Mouse (Mus musculus): ENCODE results near the gene Mboat2. TPM values are rescaled to one million over a fixed set of nuclear protein-coding genes. Genes with fewer than 3 reads are reported as not detected.

Mboat2 gene
- total RNA-seq (2017), result 20.1 and 23.3 TPM in 2 replicates

DNA sequence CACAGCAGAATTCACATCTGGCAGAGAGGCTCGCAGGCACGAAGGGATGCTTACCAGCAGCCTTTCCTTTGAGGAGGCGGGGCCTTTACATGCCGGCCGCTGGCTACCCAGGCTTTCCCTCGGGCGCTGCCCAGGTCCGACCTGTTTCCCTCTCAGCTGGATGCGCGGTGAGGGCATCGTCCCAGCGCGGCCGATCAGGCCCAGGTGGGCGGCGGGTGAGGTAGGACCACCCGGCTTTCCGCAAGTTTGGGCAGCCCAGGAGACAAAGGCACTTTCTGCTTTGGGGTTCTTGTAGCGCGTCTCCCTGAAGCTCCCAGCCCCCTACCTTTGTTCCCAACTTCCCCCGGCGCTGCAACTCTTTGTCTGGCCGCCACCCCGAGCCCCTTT is at the start of gene Mboat2:
TSS of gene Mboat2 (plus strand) at position 114 of the 387 bp plus-strand sequence.
- ATAC-seq (replicated peaks in 1 of 2; ENCODE audit: insufficient read depth in 1 of 2, low FRiP score in 2 of 2, low TSS enrichment in 1 of 2, low read depth in 1 of 2, poor library complexity in 2 of 2, severe bottlenecking in 2 of 2), result peak; percentile 24 to 59; a peak in 3 of 4 replicates

DNA sequence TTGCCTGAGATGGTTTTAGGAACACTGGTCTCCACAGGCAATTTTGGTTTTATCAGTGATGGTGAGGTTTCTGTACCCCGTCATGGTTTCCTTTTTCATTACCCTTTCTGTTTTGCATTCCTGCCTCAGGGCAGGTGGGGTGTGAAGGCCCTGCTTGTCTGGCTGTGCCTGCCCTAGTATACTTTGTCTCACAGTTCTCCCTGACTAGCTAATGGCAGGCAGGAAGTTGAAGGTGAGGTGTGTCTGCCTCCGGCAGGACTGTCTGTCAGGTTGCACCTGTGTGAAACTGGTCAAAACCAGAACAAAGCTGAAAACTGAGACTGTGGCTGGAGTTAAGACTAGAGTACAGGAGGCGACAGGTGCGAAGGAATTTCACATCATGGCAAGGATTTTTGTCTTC is 46.9 kb upstream of the Mboat2 start:
- no peak for ATAC-seq (replicated peaks in 1 of 2; ENCODE audit: insufficient read depth in 1 of 2, low FRiP score in 2 of 2, low TSS enrichment in 1 of 2, low read depth in 1 of 2, poor library complexity in 2 of 2, severe bottlenecking in 2 of 2)

DNA sequence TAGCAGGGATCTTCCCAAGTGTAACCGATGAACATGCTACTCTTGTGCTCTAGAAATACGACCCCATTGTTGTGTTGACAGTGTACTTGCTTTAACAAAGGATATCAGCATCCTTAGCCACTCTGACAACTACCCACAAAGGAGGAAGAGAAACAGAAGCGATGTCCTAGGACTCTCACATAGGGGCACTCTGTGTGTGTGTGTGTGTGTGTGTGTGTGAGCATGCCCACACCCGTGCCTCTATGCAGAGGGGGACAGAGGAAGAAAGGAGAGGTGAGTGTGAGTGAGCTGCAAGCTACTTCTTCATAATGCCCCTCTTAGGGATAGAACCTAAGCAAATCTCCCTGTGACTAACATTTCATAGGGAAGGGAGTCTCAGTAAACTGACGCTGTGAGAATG is 44.8 kb upstream of the Mboat2 start:
- ATAC-seq (replicated peaks in 1 of 2; ENCODE audit: insufficient read depth in 1 of 2, low FRiP score in 2 of 2, low TSS enrichment in 1 of 2, low read depth in 1 of 2, poor library complexity in 2 of 2, severe bottlenecking in 2 of 2), result no peak

DNA sequence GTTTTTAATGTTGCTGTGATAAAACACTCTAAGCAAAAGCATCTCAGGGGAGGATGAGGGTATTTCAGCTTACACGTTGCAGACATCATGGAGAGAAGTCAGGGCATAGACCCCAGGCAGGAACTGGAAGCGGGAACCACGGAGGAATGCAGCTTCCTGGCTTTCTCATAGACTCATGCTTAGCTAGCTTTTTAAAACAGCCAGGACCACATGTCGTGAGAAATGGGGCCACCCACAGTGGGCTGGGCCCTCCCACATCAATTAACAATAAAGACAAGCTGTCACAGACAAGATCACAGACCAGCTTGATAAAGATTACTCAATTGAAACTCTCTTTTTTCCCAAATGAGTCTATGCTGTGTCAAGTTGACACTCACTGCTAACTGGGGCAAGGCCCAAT is 44.4 kb upstream of the Mboat2 start:
- no peak for ATAC-seq (replicated peaks in 1 of 2; ENCODE audit: insufficient read depth in 1 of 2, low FRiP score in 2 of 2, low TSS enrichment in 1 of 2, low read depth in 1 of 2, poor library complexity in 2 of 2, severe bottlenecking in 2 of 2)

DNA sequence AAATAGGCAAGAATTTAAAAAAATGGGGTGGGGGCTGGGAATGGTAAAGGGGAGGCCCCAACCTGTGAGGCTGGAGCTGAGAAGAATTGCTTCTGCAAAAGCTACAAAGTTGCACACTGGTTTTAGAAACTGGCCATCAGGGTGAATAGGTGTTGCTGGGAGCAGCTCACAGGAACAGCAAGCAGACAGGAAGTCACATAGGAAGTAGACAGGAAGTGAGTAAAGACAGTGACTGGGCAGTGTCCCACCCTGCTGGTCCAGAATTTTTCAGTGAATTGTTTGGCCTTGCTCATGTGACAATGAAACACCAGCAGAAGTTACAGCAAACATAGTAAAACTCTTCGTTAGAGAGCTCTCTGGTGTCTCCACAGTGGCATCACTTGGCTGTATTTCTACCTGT is 41.0 kb upstream of the Mboat2 start:
- ATAC-seq (replicated peaks in 1 of 2; ENCODE audit: insufficient read depth in 1 of 2, low FRiP score in 2 of 2, low TSS enrichment in 1 of 2, low read depth in 1 of 2, poor library complexity in 2 of 2, severe bottlenecking in 2 of 2), result no peak

DNA sequence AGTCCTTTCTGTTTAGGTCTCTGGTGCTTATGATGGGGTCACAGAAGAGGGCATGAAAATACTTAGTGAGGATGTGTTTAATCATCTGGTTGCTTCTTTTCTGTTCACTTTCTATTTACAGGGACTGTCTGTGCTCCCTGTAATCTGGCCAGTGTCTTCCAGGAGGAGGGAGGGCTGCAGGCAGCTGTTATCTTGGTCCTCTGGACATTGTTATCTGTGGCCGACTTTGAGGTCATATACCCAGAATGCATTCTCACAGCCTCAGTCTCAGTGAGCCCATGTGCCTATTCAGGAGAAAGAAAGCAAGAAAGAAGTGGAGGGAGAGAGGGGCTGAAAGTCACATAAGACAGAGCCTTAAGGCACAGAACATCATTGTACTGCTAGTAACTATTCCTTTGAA is 19.4 kb upstream of the Mboat2 start:
- no peak for ATAC-seq (replicated peaks in 1 of 2; ENCODE audit: insufficient read depth in 1 of 2, low FRiP score in 2 of 2, low TSS enrichment in 1 of 2, low read depth in 1 of 2, poor library complexity in 2 of 2, severe bottlenecking in 2 of 2)

DNA sequence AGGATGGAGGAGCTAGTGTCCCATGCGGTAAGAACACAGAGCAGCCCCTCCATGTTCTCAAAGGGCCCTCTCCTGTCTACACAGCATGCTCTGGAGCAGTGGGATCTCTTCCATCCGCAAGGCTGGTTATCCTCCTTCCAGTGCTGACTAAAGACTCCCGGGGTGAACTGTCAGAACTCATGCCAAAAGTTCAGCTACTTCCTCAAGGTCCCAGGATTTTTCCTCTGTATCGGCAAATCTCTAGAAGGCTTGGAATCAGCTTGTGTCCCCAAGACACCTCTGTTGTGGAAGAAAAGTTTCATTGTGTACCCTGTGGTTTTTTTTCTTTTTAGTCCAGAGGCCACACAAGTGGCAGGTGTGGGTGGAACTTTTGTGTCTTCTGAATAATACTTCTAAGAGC is 18.8 kb upstream of the Mboat2 start:
- no peak for ATAC-seq (replicated peaks in 1 of 2; ENCODE audit: insufficient read depth in 1 of 2, low FRiP score in 2 of 2, low TSS enrichment in 1 of 2, low read depth in 1 of 2, poor library complexity in 2 of 2, severe bottlenecking in 2 of 2)

DNA sequence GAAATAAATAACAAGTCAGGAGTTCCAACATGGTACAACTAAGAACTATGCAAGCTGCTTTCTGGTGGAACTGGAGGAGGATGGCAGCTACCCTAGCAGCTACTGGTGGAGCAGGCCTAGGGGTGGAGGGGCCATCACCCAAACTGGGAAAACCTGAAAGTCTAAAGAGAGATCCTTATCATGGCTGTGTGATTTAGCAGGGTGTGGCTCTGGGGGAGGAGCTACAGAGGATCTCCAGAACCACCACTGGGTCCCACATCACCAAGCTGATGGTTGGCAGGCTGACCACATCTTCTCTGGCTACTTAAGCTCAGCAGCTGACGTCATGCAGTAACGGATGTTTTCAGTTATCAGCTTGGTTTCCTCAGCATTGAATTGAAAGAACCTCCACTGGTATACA is 7.8 kb upstream of the Mboat2 start:
- ATAC-seq (replicated peaks in 1 of 2; ENCODE audit: insufficient read depth in 1 of 2, low FRiP score in 2 of 2, low TSS enrichment in 1 of 2, low read depth in 1 of 2, poor library complexity in 2 of 2, severe bottlenecking in 2 of 2), result 0 out of 4 replicates have a peak, but pooled peaks of 1 of the 2 experiments have one; percentile 27

DNA sequence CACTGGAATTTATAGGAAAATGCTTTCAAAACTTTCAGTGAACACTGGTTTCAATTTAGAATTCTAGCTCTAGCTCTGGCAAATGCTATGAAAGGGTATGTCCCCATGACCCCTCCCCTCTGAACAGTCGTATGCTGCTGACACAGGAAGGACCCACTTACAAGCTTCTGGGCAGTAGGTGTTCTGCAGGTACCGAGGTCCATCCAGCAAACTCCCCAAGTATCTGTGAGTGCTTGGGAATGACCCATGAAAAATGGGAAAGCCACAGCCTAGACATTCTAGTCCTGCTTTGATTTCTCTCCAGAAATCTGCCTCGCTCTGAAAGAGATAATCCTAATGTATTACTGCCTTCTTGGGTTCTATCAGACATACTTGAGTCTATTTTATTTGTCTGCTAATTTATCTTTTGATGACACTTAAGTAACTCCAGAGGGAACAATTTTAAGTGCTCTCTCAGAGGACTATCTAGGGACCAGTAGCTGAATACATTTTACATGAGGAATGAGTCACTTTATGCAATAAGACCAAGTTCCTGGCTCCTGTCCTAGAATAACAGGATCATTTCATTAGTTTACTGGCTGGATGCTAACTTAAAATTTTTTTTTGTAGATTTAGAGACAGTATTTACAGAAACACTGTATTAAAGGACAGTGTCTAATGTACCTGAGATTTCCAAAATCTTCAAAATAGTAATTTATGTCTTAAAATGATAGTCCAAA is 6.9 kb upstream of the Mboat2 start:
- no peak for ATAC-seq (replicated peaks in 1 of 2; ENCODE audit: insufficient read depth in 1 of 2, low FRiP score in 2 of 2, low TSS enrichment in 1 of 2, low read depth in 1 of 2, poor library complexity in 2 of 2, severe bottlenecking in 2 of 2)

DNA sequence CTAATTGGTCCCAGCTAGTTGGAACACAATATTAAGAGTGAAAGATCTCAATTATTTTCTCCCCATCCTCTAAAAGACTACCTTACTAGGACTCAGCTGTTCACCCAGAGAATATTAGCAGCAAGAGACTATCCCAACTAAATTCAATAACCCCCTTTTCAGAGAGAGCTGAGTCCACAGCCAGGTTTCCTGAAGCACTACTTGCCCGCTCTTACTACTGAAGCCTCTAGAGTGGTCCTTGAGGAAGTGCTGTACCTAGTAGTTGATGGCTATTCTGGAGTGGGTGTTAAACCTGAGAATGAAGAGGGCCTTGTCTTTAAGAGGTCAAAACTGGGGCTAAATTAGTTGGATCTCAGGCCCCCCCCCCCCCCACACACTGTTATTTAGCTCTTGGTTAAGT is 593 bp upstream of the Mboat2 start:
- ATAC-seq (replicated peaks in 1 of 2; ENCODE audit: insufficient read depth in 1 of 2, low FRiP score in 2 of 2, low TSS enrichment in 1 of 2, low read depth in 1 of 2, poor library complexity in 2 of 2, severe bottlenecking in 2 of 2), result no peak

DNA sequence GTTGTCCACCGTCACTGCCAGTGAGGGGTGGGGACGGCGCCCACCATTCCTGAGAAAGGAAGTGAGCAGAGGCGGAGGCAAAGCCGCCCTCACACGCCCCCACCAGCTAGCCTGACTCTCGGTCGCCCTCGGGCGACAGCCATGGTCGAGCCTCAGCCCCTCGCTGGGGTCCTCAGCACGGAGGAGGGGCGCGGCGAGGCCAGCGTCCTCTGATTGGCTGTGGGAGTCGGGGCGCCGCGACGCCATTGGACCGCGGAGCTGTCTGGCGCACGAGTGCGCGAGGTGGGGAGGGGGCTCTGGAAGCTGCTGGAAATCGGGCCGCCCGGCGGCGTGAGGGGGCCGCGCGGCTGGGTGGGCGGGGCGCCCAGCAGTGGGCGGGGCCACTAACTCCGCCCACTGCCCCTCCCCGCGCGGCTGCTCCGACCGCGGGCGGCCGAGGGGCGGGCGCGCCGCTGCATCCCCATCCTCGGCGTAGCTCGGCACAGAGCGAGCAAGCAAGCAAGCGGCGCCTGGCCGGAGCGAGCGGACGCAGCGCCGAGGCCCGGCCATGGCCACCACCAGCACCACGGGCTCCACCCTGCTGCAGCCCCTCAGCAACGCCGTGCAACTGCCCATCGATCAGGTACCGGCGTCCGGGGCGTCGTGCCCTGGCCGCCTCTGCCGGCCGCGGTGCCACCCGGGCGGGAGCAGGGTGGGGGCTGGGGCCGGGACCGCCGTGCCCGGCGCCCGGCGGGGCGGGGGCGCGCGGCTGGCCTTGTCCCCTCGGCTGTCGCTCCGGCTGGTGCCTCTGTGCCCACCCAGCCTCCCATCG is 679 bp downstream of the Mboat2 start:
- peak; percentile 86 to 91 for ATAC-seq (replicated peaks in 1 of 2; ENCODE audit: insufficient read depth in 1 of 2, low FRiP score in 2 of 2, low TSS enrichment in 1 of 2, low read depth in 1 of 2, poor library complexity in 2 of 2, severe bottlenecking in 2 of 2)

DNA sequence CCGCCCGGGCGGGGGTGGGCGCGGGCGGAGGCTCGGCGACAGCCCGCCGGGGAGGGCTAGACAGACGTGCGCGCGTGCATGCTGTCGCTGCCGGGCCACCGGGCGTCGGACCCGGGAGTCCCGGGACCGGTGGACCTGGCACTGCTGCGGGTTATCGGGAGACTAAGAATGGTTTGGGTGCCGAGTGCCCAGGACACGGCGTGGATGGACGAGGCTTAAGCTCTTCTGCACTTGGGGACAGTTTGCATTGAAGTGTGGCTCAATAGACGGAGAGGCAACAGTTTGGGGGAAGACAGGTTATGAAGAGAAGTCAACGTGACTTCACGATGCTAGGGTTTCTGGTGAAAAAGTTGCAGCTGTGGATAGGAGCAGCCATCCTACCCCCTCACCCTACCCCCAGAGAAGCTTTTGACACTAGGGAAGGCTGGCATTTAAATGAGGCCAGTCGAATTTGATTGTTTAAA is 1.3 kb downstream of the Mboat2 start:
- no peak for ATAC-seq (replicated peaks in 1 of 2; ENCODE audit: insufficient read depth in 1 of 2, low FRiP score in 2 of 2, low TSS enrichment in 1 of 2, low read depth in 1 of 2, poor library complexity in 2 of 2, severe bottlenecking in 2 of 2)

DNA sequence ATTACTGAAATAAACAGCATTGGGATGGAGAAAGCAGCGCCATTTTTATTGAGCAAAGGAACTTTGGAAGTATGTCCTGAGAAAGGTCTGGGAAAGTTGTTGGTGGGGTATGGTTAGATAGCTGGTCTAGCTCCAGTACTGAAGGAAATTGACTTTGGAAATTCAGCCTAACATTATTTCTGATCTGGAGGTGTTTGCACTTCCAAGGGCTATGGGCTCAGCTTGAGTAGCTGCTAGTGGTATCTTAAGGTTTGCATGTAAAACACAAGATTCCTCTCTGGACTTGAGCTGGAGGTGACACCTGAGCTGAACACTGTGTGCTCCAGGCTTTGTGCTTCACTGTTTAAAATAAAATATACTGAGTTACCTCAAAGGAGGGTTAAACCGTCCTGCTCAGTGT is 1.8 kb downstream of the Mboat2 start:
- no peak for ATAC-seq (replicated peaks in 1 of 2; ENCODE audit: insufficient read depth in 1 of 2, low FRiP score in 2 of 2, low TSS enrichment in 1 of 2, low read depth in 1 of 2, poor library complexity in 2 of 2, severe bottlenecking in 2 of 2)

DNA sequence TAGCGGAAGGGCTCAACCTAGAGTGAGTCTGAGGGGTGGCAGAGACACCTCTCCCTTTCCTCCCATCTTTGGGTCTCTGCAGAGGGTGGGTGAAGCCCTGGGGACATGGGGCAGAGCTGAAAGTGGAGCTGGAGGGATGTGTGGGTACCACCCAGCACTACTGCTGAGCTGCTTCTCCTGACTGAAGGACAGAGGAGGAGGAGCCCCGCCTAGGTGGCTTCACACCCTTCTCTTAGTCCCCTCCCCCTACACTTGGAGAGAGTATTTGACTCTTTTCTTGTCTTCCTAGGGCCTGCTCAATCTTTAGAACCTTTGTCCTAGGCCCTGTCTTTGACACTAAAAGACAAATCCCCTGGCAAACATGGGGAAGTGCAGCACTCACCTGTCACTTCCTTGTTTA is 7.3 kb downstream of the Mboat2 start:
- ATAC-seq (replicated peaks in 1 of 2; ENCODE audit: insufficient read depth in 1 of 2, low FRiP score in 2 of 2, low TSS enrichment in 1 of 2, low read depth in 1 of 2, poor library complexity in 2 of 2, severe bottlenecking in 2 of 2), result no peak

DNA sequence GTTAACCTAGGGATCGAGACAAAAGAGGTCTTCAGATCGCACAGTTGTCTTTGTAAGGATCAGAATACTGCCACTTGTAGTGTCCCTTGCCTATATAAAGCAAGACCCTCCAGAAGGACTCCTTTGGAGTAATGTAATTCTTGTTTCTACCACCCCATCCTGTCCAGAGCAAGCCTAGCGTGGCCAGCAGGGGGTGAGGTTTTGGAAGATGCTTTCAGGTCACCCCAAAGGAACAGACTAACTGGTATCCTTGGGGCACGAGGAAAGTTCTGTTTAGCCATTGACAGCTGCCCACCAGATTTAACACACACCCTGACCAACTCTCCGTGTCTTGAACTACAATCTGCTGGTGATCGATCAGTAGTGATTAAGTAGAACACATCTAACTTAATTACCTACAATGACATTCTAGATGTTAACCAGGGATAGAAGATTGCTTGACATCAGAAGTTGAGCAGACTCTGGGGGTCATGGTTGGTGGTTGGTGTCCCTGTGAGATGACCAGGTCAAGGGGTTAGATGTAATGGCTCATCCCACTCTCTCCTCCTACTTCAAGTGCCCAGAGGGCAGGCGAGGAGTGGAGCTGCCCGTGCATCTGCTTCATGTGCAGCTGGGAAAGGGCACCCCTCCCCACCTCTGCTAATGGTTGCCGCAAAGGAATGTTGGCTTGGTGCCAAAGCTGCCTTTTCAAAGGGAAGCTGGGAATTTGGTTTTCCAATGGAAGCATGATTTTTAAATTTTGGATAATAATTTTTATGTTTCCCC is 10.6 kb downstream of the Mboat2 start:
- no peak for ATAC-seq (replicated peaks in 1 of 2; ENCODE audit: insufficient read depth in 1 of 2, low FRiP score in 2 of 2, low TSS enrichment in 1 of 2, low read depth in 1 of 2, poor library complexity in 2 of 2, severe bottlenecking in 2 of 2)

DNA sequence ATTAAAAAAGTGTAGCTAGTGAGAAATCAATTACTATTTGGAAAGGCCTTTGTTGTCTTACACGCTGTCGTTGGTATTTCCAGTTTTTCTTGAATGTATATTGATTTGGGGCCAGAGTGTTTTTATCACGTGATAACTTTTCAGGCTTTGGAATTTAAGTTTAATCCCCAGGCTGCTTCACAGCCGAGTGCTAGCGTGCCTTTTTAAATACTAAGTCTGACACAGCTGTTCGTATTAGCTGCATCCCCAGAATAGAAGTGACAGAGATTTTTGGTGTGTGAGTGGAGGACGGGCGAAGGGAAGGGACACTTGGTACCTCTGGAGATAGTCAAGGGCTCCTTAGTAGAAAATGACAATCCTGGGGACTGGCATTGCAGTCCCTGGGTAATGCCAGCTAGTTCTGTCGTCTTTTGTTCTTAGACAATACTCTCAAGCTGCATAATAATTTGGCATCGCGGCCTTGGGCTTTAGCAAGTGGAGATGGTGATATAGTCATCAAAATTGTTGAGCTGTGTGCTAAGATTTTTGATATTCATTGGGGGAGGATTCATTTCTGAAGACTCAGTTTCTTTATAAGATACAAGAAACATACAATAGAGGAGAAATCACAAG is 11.7 kb downstream of the Mboat2 start:
- no peak for ATAC-seq (replicated peaks in 1 of 2; ENCODE audit: insufficient read depth in 1 of 2, low FRiP score in 2 of 2, low TSS enrichment in 1 of 2, low read depth in 1 of 2, poor library complexity in 2 of 2, severe bottlenecking in 2 of 2)

DNA sequence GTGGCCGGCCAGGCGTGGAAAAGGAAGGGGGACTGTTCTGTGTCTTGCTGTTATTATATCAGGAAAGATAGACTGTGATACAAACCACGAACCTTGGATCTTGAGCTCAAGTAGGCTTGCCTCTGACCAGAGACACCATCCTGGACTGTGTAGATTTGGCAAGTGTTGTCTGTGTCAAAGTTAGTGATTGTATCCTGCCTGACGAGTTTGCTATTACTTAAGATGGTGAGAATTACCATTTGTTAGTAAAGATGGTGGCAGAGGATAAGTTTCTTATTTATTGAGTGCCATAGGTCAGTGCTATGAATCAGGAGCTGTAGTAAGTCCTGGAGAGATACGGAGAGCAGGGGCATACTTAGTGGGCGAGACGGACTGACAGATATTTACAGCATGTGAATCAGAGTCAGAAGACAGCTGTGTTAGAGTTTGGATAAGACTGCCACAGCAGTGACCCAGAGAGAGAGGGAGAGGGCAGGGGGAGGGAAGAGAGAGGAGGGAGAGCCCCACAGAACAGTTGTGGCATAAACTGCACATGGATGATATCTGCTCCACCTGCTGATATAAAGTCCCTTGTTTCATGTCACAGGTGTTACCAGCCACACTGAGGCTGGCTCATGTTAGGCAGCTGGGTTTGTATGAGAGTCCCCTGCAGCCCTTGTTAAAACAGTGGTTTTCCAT is 12.9 kb downstream of the Mboat2 start:
- ATAC-seq (replicated peaks in 1 of 2; ENCODE audit: insufficient read depth in 1 of 2, low FRiP score in 2 of 2, low TSS enrichment in 1 of 2, low read depth in 1 of 2, poor library complexity in 2 of 2, severe bottlenecking in 2 of 2), result no peak

Measured in hematopoietic stem cell, adult 5-6 weeks (primary cell).